Mouse (Mus musculus) forebrain, embryonic 11.5 days (tissue): Measurements from ENCODE around the gene Magi1. TPM values are rescaled to one million over a fixed set of nuclear protein-coding genes. Genes with fewer than 3 reads are reported as not detected.

Experiments used
- ATAC-seq: fragments of 200-750 bp; cut with Nextera tagmentation; replicated peaks from 2 replicates; pipeline ENCODE4 v1.8.0; 2017; ENCODE audit warnings: moderate TSS enrichment; ENCODE audit not compliant: low FRiP score
- DNase-seq: peaks from one replicate; pipeline ENCODE4 v3.0.0-alpha.2; 2017; ENCODE audit warnings: low spot score
- H3K27ac ChIP-seq: fragments of 300-500 bp; sonication (generic); 2 replicates; pipeline ENCODE4 v1.5.1; 2014; ENCODE audit warnings: low read depth, low read length
- H3K27me3 ChIP-seq: fragments of 300-500 bp; sonication (generic); 2 replicates; pipeline ENCODE4 v1.6.1; 2014; ENCODE audit warnings: mild to moderate bottlenecking, low read length, mixed read lengths; ENCODE audit not compliant: control insufficient read depth, insufficient read depth
- H3K36me3 ChIP-seq: fragments of 300-500 bp; sonication (generic); 2 replicates; pipeline ENCODE4 v1.6.1; 2014; ENCODE audit warnings: mild to moderate bottlenecking, low read length, moderate library complexity, mixed read lengths; ENCODE audit not compliant: control insufficient read depth, insufficient read depth
- H3K4me1 ChIP-seq: fragments of 300-500 bp; sonication (generic); replicated peaks from 2 replicates; pipeline ENCODE4 v1.6.1; 2014; ENCODE audit warnings: low read length, mixed read lengths; ENCODE audit not compliant: control insufficient read depth, insufficient read depth
- H3K4me2 ChIP-seq: fragments of 300-500 bp; sonication (generic); 2 replicates; pipeline ENCODE4 v1.6.1; 2014; ENCODE audit warnings: low read depth, mild to moderate bottlenecking, low read length, moderate library complexity, mixed read lengths; ENCODE audit not compliant: severe bottlenecking
- H3K4me3 ChIP-seq: fragments of 300-500 bp; sonication (generic); 2 replicates; pipeline ENCODE4 v1.5.1; 2014; ENCODE audit warnings: low read depth, low read length
- H3K9ac ChIP-seq: fragments of 300-500 bp; sonication (generic); 2 replicates; pipeline ENCODE4 v1.6.1; 2014; ENCODE audit warnings: low read length
- H3K9me3 ChIP-seq: fragments of 300-500 bp; sonication (generic); 2 replicates; pipeline ENCODE4 v1.6.1; 2016; ENCODE audit warnings: low read length, mixed read lengths; ENCODE audit not compliant: control insufficient read depth
- WGBS: fragments of 180-500 bp; shearing (Covaris S2); extraction: QIAGEN DNeasy Blood & Tissue Kit; methylation state at CpG from one replicate; pipeline ENCODE4 v1.1.7; 2014; 5-methylcytosine and 5-hydroxymethylcytosine counted together
- polyA plus RNA-seq: library from polyadenylated mRNA; unstranded; fragments of >200 nt; fragmentation: Nextera tagmentation; extraction: Ambion mirVana; gene quantifications from 2 replicates; pipeline ENCODE4 v1.2.1, GENCODE M21; 2014

The Magi1 gene
- polyA plus RNA-seq, 1 experiment from 2014 or later: 44.3 TPM

DNA sequence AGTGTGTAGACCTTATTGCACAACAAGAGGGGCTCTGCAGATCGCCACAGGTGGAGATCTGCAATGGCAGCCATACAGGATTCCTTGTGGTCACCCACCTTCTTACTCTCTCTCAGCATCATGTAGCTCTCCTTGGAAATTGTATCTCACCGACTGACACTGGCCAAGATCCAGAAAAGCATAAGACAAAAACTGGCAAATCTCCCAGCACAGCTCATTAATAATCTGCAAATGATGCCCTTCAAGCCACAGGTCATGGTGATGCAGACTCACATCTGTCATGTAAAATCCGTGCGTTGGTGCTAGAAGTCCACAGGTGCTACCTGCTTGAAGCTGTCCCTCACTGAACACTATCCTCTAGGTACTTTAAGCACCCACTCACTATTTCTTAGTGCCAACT lies 448.5 kb downstream of the Magi1 start:
- Histone ChIP-seq H3K9ac (no peak overlapping the region), H3K4me3 (no peak overlapping the region), H3K4me1 (no peaks in the 10 kb centered on the region; the same call in 1 of the 2 replicates), H3K36me3 (no peaks in the 10 kb centered on the region), H3K27ac (no peak overlapping the region), H3K4me2 (no peak overlapping the region), H3K27me3 (no peaks in the 10 kb centered on the region), H3K9me3 (no peaks in the 10 kb centered on the region)
- WGBS: 88% methylated on average over 4 of the region's 4 CpGs
- DNase-seq: no peak
- no peak for ATAC-seq

DNA sequence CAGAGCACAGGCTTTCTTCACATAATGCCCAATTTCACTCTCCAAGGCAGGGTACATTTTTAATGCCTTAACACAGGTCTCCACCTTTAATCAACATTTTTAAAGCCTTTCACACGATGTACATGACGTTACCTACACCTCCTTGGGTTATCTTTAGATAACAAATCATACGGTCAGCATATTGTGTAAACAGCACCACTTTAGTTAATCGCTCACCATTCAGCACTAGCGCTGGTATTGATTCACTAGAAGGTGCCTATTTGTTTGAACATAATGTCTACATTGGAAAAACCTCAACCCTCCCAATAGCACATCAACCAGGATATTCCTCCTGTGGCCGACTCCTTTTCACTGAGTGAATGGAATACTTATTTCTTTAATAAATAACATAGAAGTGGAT lies 455.5 kb downstream of the Magi1 start:
- no peak for DNase-seq
- H3K4me2 ChIP-seq: no peak overlapping the region
- ATAC-seq: no peak
- H3K9ac ChIP-seq: no peak overlapping the region
- no peaks in the 10 kb centered on the region for H3K27me3 ChIP-seq
- H3K27ac ChIP-seq: no peak overlapping the region
- no peaks in the 10 kb centered on the region for H3K9me3 ChIP-seq
- H3K4me1 ChIP-seq: no peaks in the 10 kb centered on the region; the same call in 1 of the 2 replicates
- WGBS: 88% methylated on average over 6 of the region's 6 CpGs
- H3K4me3 ChIP-seq: no peak overlapping the region
- H3K36me3 ChIP-seq: no peaks in the 10 kb centered on the region

- DNase-seq (no peak), ATAC-seq (no peak)
- no peak overlapping the region for H3K4me2 ChIP-seq
- H3K27ac ChIP-seq: no peak overlapping the region
- no peak overlapping the region for H3K4me3 ChIP-seq
- no peaks in the 10 kb centered on the region for H3K27me3 ChIP-seq
- H3K4me1 ChIP-seq: peaks cover 7% of the 10 kb centered on the region; the same call in 1 of the 2 replicates
- no peaks in the 10 kb centered on the region for H3K9me3 ChIP-seq
- no peaks in the 10 kb centered on the region for H3K36me3 ChIP-seq
- WGBS: 79% methylated on average over 4 of the region's 4 CpGs
- no peak overlapping the region for H3K9ac ChIP-seq
Observed at GRCm38 (mm10) chr6:93826875-93827274, 456.8 kb downstream of the Magi1 start.

DNA sequence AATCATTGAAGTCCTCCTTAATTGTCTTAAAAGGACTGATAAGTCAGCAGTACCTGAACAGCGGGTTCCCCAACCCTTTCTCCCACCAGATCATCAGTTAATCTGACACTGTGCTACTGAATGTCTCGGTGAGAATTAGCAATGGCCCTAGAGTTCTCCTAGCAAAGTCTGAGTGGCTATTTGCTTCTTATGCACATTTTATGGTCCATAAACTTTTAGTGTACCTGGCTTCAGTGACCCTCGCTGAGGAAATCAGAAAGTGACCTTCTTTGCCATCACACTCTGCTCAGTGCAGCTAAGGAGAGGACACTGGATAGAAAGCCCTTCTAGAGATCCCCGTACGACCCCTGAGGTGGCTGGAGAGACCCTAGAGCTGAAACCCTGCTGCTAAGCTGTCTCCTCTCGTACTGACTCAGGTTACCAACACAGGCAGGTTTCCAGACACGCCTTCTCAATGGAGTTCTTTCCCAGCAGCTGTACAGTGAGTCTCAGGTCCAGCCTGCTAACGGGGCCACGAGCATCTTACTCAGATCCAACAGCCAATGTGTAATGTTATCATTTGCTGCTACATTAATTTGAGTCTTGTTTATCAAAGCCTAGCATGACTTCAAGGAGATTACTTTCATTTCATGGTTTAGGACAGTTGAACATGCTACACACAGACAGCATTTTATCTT lies 461.4 kb downstream of the Magi1 start:
- H3K36me3 ChIP-seq: no peaks in the 10 kb centered on the region
- peaks cover 24% of the 10 kb centered on the region for H3K4me1 ChIP-seq
- H3K27ac ChIP-seq: peak overlapping the region; percentile 33; the same call in 1 of the 2 replicates
- no peak for ATAC-seq
- 74% methylated on average over 9 of the region's 9 CpGs for WGBS
- no peaks in the 10 kb centered on the region for H3K27me3 ChIP-seq
- H3K9ac ChIP-seq: no peak overlapping the region
- H3K9me3 ChIP-seq: no peaks in the 10 kb centered on the region
- H3K4me2 ChIP-seq: no peak overlapping the region
- no peak for DNase-seq
- H3K4me3 ChIP-seq: no peak overlapping the region

- Histone ChIP-seq H3K27ac (peak overlapping the region; percentile 33; the same call in 1 of the 2 replicates), H3K4me1 (peaks cover 24% of the 10 kb centered on the region), H3K36me3 (no peaks in the 10 kb centered on the region), H3K27me3 (no peaks in the 10 kb centered on the region), H3K4me3 (no peak overlapping the region), H3K4me2 (no peak overlapping the region), H3K9me3 (no peaks in the 10 kb centered on the region), H3K9ac (no peak overlapping the region)
- WGBS: 38% methylated on average over 7 of the region's 7 CpGs
- DNase-seq (no peak), ATAC-seq (0 out of 2 replicates have a peak, but pooled peaks have one; percentile 55)
Observed at GRCm38 (mm10) chr6:93821512-93821911, 462.2 kb downstream of the Magi1 start.

DNA sequence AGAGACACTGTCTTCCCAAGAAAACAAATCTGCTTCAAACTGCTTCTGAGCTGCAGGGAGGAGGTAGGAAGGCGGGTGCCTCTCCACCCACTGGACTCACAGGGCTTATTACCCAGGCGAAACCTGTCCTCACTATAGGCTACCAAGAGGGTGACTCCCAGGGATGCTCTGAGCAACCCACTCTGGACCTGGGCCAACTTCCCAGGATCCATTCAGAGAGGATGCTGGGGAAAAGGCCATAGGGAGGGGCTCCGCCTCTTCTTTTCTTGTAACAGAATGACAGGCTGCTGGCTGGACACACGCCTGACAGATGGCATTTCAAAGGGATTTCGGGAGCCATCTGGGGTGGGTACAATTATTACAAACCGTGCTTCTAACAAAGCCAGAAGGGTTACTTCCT lies 463.8 kb downstream of the Magi1 start:
- Histone ChIP-seq H3K4me2 (peak overlapping the region; percentile 11; the same call in 1 of the 2 replicates), H3K27ac (peak overlapping the region; percentile 87)

DNA sequence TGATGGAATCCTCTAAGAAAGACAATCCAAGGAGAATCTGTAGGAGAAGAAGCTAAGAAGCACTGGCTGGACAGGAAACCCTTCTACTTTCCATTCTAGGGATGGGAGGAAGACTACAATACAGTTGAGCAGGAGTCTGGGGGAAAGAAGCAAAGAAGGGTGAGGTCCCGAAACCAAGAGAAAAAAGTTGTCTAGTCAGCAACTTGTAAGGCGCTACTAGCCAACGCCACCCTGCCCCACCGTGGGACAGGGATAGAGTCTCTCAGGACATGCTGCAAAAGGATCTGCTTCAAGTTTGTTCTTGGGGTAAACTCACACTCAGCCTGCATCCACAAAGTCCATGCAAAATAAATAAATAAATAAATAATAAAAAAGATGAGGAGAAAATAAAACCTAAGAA lies 464.4 kb downstream of the Magi1 start:
- DNase-seq (no peak), ATAC-seq (no peak)
- Histone ChIP-seq H3K27me3 (no peaks in the 10 kb centered on the region), H3K9ac (no peak overlapping the region), H3K4me2 (no peak overlapping the region), H3K4me3 (no peak overlapping the region), H3K9me3 (no peaks in the 10 kb centered on the region), H3K4me1 (peaks cover 24% of the 10 kb centered on the region), H3K27ac (peak overlapping the region; percentile 87), H3K36me3 (no peaks in the 10 kb centered on the region)
- 89% methylated on average over 4 of the region's 4 CpGs for WGBS

More for the DNA sequence above, 463.8 kb downstream of the Magi1 start:
- no peaks in the 10 kb centered on the region for H3K27me3 ChIP-seq
- H3K9me3 ChIP-seq: no peaks in the 10 kb centered on the region
- H3K4me1 ChIP-seq: peaks cover 24% of the 10 kb centered on the region
- DNase-seq (peak; percentile 89), ATAC-seq (peak; percentile 95)
- H3K36me3 ChIP-seq: no peaks in the 10 kb centered on the region
- H3K4me3 ChIP-seq: no peak overlapping the region
- 10% methylated on average over 6 of the region's 6 CpGs for WGBS
- H3K9ac ChIP-seq: no peak overlapping the region

DNA sequence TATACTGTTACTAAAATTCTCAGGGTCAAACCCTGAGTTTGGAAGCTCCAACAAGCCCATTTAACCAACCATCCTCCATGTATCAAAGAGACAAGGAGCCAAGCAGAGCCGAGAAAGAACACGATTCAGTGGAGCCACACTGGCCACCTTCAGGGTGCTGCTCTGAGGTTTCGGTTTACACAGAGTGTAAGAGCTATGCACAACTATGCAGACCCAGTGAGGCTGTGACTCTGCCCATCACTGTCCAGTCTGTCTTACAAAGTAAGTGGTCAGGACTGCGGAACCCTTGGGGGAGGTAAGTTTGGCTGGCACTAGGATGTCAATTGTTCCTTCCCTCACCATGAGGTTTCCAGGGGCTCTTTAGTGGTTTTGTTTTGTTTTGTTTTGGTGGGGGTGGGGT lies 465.2 kb downstream of the Magi1 start:
- Histone ChIP-seq H3K27ac (no peak overlapping the region), H3K9ac (no peak overlapping the region), H3K36me3 (no peaks in the 10 kb centered on the region), H3K4me2 (no peak overlapping the region), H3K27me3 (no peaks in the 10 kb centered on the region), H3K4me1 (peaks cover 24% of the 10 kb centered on the region), H3K9me3 (no peaks in the 10 kb centered on the region), H3K4me3 (no peak overlapping the region)
- ATAC-seq (no peak), DNase-seq (no peak)
- WGBS: 75% methylated on average over 4 of the region's 4 CpGs

- H3K9ac ChIP-seq: no peak overlapping the region
- no peaks in the 10 kb centered on the region for H3K27me3 ChIP-seq
- H3K36me3 ChIP-seq: no peaks in the 10 kb centered on the region
- no peak for DNase-seq
- H3K27ac ChIP-seq: no peak overlapping the region
- H3K9me3 ChIP-seq: no peaks in the 10 kb centered on the region
- no peak overlapping the region for H3K4me2 ChIP-seq
- whole genome bisulfite sequencing: 82% methylated on average over 5 of the region's 5 CpGs
- H3K4me1 ChIP-seq: 0 out of 2 replicates have a peak, but pooled peaks cover 2% of the 10 kb centered on the region
- no peak overlapping the region for H3K4me3 ChIP-seq
- no peak for ATAC-seq
Observed at GRCm38 (mm10) chr6:93805407-93805936, 478.2 kb downstream of the Magi1 start.
